Mouse (Mus musculus) myocyte (in vitro differentiated cells): ENCODE data around the gene Nup214. TPM values are rescaled to one million over a fixed set of nuclear protein-coding genes. Genes with fewer than 3 reads are reported as not detected.

Experiments used
- H3K27me3 ChIP-seq: one replicate; pipeline ENCODE4 v1.6.1; 2011; ENCODE audit not compliant: control insufficient read depth, insufficient read depth, insufficient read length
- H3K36me3 ChIP-seq: one replicate; pipeline ENCODE4 v1.6.1; 2011; ENCODE audit not compliant: control insufficient read depth, insufficient read depth
- H3K4me2 ChIP-seq: one replicate; pipeline ENCODE4 v1.6.1; 2011; ENCODE audit warnings: low read depth, control low read depth
- H3K4me3 ChIP-seq: one replicate; pipeline ENCODE4 v1.5.1; 2011; ENCODE audit warnings: mild to moderate bottlenecking, control low read depth, moderate library complexity
- H3K79me2 ChIP-seq: one replicate; pipeline ENCODE4 v1.6.1; 2011; ENCODE audit not compliant: control insufficient read depth, insufficient read depth
- H3ac ChIP-seq: one replicate; pipeline ENCODE4 v1.6.1; 2011; ENCODE audit not compliant: control insufficient read depth, insufficient read length
- CEBPB ChIP-seq: IDR thresholded peaks from 2 replicates; pipeline ENCODE4 v1.6.1; 2011; ENCODE audit warnings: mild to moderate bottlenecking, moderate library complexity; ENCODE audit not compliant: poor library complexity, insufficient read depth, severe bottlenecking
- MAX ChIP-seq: IDR thresholded peaks from one replicate; pipeline ENCODE4 v1.6.1; 2011; ENCODE audit warnings: low read depth, mild to moderate bottlenecking, control low read depth
- REST ChIP-seq: IDR thresholded peaks from one replicate; pipeline ENCODE4 v1.6.1; 2011; ENCODE audit warnings: mild to moderate bottlenecking, control low read depth, moderate library complexity; ENCODE audit not compliant: insufficient read depth, insufficient read length
- SRF ChIP-seq: IDR thresholded peaks from one replicate; pipeline ENCODE4 v1.6.1; 2011; ENCODE audit warnings: low read depth; ENCODE audit not compliant: control insufficient read depth, insufficient read length
- TCF12 ChIP-seq: IDR thresholded peaks from one replicate; pipeline ENCODE4 v1.6.1; 2011; ENCODE audit warnings: mild to moderate bottlenecking, control low read depth; ENCODE audit not compliant: poor library complexity, insufficient read depth, severe bottlenecking
- TCF3 ChIP-seq: IDR thresholded peaks from one replicate; pipeline ENCODE4 v1.6.1; 2011; ENCODE audit warnings: low read depth, control low read depth; ENCODE audit not compliant: insufficient read length
- USF1 ChIP-seq: IDR thresholded peaks from one replicate; pipeline ENCODE4 v1.6.1; 2011; ENCODE audit warnings: low read depth, mild to moderate bottlenecking, control low read depth, moderate library complexity
- polyA plus RNA-seq: library from polyadenylated mRNA; unstranded; fragments of >200 nt; fragmentation: generic; extraction: Trizol; gene quantifications from one replicate; pipeline ENCODE4 v1.2.1, GENCODE M21; 2012; ENCODE audit warnings: missing spikeins

The Nup214 gene
- polyA plus RNA-seq, 1 experiment, result 26.3 TPM

DNA sequence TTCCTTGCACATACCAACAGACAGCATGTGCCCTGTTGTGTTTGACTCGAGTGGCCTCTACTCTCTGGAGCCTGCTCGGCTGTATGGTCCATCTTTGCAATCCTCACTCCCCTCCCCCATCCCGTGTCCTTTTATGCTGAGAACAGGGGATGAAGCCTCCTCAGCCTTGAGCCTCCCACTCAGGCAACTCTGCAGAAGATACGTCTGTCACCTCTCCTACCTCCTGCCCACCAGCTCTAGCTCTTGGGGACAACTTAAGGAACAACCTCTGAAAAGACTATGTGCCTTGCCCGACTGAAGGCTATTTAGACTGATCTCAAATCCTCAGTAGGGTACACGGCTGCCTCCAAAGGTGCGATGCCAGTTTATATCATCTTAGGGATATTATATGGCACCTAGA is 129.3 kb downstream of the Nup214 start:
- no peak for TF ChIP-seq USF1
- no peak for TF ChIP-seq REST
- no peak for TF ChIP-seq SRF
- no peak for TF ChIP-seq CEBPB
- no peak for TF ChIP-seq TCF3
- no peak for TF ChIP-seq MAX
- TF ChIP-seq TCF12, result no peak
- H3K79me2 ChIP-seq, result peaks cover 3% of the 10 kb centered on the region
- peak overlapping the region; percentile 21 for H3K4me2 ChIP-seq
- peaks cover 31% of the 10 kb centered on the region for H3K27me3 ChIP-seq
- no peak overlapping the region for H3K4me3 ChIP-seq
- H3ac ChIP-seq, result no peak overlapping the region
- no peaks in the 10 kb centered on the region for H3K36me3 ChIP-seq

Other genes with a start within 250 kb of the Nup214 start
- gene Qrfp, start 163.9 kb upstream of the Nup214 start, polyA plus RNA-seq, result 1.5 TPM
- gene Fibcd1, start 128.4 kb upstream of the Nup214 start, polyA plus RNA-seq, result 0.13 TPM
- gene Lamc3, start 87.1 kb upstream of the Nup214 start, polyA plus RNA-seq, result 0.22 TPM
- gene Aif1l, start 24.3 kb upstream of the Nup214 start, polyA plus RNA-seq, result 159 TPM
- 4.7 TPM for gene Fam78a, start 110.4 kb downstream of the Nup214 start, polyA plus RNA-seq
- 60.6 TPM for gene Plpp7, start 121.1 kb downstream of the Nup214 start, polyA plus RNA-seq
- 76.2 TPM for gene Prrc2b, start 176.6 kb downstream of the Nup214 start, polyA plus RNA-seq